Mouse (Mus musculus) heart, embryonic 11.5 days (tissue): ENCODE measurements around the gene Tecta. TPM values are rescaled to one million over a fixed set of nuclear protein-coding genes. Genes with fewer than 3 reads are reported as not detected.

Experiments used
- ATAC-seq: fragments of 200-750 bp; cut with Nextera tagmentation; replicated peaks from 2 replicates; pipeline ENCODE4 v1.8.0; 2017; ENCODE audit warnings: moderate library complexity; ENCODE audit not compliant: insufficient number of reproducible peaks, low FRiP score, low TSS enrichment
- H3K27ac ChIP-seq: fragments of 300-500 bp; sonication (generic); 2 replicates; pipeline ENCODE4 v1.5.1; 2014; ENCODE audit warnings: mild to moderate bottlenecking, low read depth, low read length
- H3K27me3 ChIP-seq: fragments of 300-500 bp; sonication (generic); 2 replicates; pipeline ENCODE4 v1.6.1; 2014; ENCODE audit warnings: mild to moderate bottlenecking, low read length, mixed read lengths; ENCODE audit not compliant: control insufficient read depth, insufficient read depth
- H3K36me3 ChIP-seq: fragments of 300-500 bp; sonication (generic); 2 replicates; pipeline ENCODE4 v1.6.1; 2014; ENCODE audit warnings: mild to moderate bottlenecking, low read length, moderate library complexity, mixed read lengths; ENCODE audit not compliant: control insufficient read depth, insufficient read depth
- H3K4me1 ChIP-seq: fragments of 300-500 bp; sonication (generic); 2 replicates; pipeline ENCODE4 v1.6.1; 2014; ENCODE audit warnings: low read length; ENCODE audit not compliant: control insufficient read depth, insufficient read depth
- H3K4me2 ChIP-seq: fragments of 300-500 bp; sonication (generic); 2 replicates; pipeline ENCODE4 v1.6.1; 2014; ENCODE audit warnings: mild to moderate bottlenecking, moderate library complexity
- H3K4me3 ChIP-seq: fragments of 300-500 bp; sonication (generic); 2 replicates; pipeline ENCODE4 v1.5.1; 2014; ENCODE audit warnings: low read depth, low read length
- H3K9ac ChIP-seq: fragments of 300-500 bp; sonication (generic); 2 replicates; pipeline ENCODE4 v1.6.1; 2014; ENCODE audit warnings: mild to moderate bottlenecking, low read depth, low read length, moderate library complexity
- H3K9me3 ChIP-seq: fragments of 300-500 bp; sonication (generic); replicated peaks from 2 replicates; pipeline ENCODE4 v1.6.1; 2016; ENCODE audit warnings: low read length; ENCODE audit not compliant: control insufficient read depth
- WGBS: fragments of 180-500 bp; shearing (Covaris S2); extraction: QIAGEN DNeasy Blood & Tissue Kit; methylation state at CpG from one replicate; pipeline ENCODE4 v1.1.7; 2014; ENCODE audit not compliant: insufficient replicate concordance; 5-methylcytosine and 5-hydroxymethylcytosine counted together
- polyA plus RNA-seq: library from polyadenylated mRNA; unstranded; fragments of >200 nt; fragmentation: Nextera tagmentation; extraction: Ambion mirVana; gene quantifications from 2 replicates; pipeline ENCODE4 v1.2.1, GENCODE M21; 2014

Gene Tecta
- polyA plus RNA-seq, 1 experiment from 2014 or later, result 0.07 TPM

DNA sequence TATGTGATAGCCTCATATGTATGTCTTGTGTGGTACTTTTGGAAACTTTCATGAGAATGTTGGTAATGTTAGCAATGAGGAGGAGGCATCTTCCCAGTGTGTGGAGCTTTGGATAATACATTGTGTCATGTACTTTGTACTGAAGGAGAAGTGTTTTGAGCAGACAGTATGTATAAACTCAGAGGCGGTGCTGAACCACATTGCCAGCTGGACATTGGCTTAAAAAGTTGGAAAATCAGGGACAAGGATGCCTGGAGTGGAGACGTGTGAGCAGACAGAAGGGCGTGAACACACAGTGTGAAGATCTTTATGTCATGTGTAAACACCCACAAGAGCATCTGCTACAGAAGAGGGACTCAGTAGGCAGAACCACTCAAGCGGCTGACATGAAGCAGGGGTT is 6.0 kb upstream of the Tecta start:
- no peak overlapping the region for H3K27ac ChIP-seq
- H3K4me1 ChIP-seq, result no peaks in the 10 kb centered on the region
- no peaks in the 10 kb centered on the region for H3K9me3 ChIP-seq
- ATAC-seq, result no peak
- no peak overlapping the region for H3K4me3 ChIP-seq
- H3K27me3 ChIP-seq, result no peaks in the 10 kb centered on the region; the same call in 1 of the 2 replicates
- WGBS, result 76% methylated on average over 4 of the region's 4 CpGs
- no peak overlapping the region for H3K9ac ChIP-seq
- no peaks in the 10 kb centered on the region for H3K36me3 ChIP-seq
- no peak overlapping the region for H3K4me2 ChIP-seq

DNA sequence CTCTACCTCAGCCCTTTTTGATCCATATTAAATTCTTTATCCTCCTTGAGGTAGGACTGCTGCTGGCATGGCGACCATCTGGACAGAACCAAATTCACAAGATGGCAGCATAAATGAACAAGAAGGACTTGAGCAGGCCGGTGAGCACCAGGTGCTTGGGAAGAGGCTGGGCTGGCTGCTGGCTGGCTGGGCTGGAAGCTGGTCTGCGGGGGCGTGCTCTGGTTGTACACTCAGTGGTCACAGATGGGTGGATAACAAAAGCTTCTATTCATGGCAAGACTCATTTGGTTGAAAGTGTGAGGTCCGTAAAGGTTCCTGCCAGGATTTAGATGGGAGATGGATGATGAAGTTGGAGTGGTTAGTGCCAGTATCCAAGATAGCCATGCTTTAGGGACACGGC is 1.8 kb upstream of the Tecta start:
- Histone ChIP-seq H3K36me3 (no peaks in the 10 kb centered on the region), H3K27me3 (no peaks in the 10 kb centered on the region; the same call in 1 of the 2 replicates), H3K4me2 (no peak overlapping the region), H3K4me3 (no peak overlapping the region), H3K9me3 (no peaks in the 10 kb centered on the region), H3K9ac (no peak overlapping the region), H3K4me1 (no peaks in the 10 kb centered on the region), H3K27ac (no peak overlapping the region)
- no peak for ATAC-seq
- 83% methylated on average over 6 of the region's 6 CpGs for WGBS

DNA sequence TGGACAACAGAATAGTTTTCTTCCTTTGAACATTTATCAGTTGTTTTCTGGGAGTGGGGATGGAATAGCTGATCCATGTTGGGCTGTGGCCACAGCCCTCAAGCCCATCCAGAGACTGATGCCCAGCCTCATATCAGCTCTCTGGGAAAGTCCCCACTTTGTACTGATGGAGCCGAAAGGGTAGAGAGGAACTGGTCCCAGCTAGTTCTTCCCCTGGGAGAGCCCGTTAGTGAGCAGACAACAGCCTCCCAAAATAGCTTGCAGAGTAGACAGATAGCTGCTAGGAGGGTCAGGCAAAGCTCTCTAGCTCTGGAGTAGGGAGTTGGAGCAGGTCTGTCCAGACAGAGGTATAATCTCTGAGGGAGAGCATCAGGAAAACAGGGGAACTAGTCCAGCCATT is 3.6 kb downstream of the Tecta start:
- Histone ChIP-seq H3K4me3 (no peak overlapping the region), H3K4me2 (no peak overlapping the region), H3K27ac (no peak overlapping the region), H3K36me3 (no peaks in the 10 kb centered on the region), H3K9me3 (no peaks in the 10 kb centered on the region), H3K27me3 (no peaks in the 10 kb centered on the region), H3K4me1 (0 out of 2 replicates have a peak, but pooled peaks cover 3% of the 10 kb centered on the region), H3K9ac (no peak overlapping the region)
- ATAC-seq, result no peak
- 25% methylated on average over 2 of the region's 2 CpGs for WGBS

DNA sequence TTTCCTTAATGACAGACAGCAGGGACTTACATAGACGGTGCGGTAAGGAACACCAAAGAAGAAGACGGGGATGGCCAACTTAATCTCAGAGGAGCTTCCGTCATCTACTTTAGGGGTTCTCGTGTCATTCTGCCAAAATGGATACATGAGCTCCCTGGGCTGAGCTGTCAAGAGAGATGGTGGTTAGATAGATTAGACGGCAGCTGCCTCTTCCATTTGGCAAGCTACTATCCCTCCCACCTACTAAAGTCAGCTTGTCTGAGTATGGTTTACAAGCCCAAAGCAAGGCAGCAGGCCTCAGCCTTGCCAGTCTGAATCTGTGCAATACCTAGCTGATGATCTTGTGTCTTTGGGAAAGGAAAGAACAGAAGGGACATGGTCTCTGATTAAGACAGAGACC is 4.8 kb downstream of the Tecta start:
- 0 out of 2 replicates have a peak, but pooled peaks cover 3% of the 10 kb centered on the region for H3K4me1 ChIP-seq
- H3K4me2 ChIP-seq, result no peak overlapping the region
- no peak overlapping the region for H3K27ac ChIP-seq
- no peak for ATAC-seq
- H3K27me3 ChIP-seq, result no peaks in the 10 kb centered on the region
- H3K9ac ChIP-seq, result no peak overlapping the region
- no peak overlapping the region for H3K4me3 ChIP-seq
- H3K9me3 ChIP-seq, result no peaks in the 10 kb centered on the region
- 77% methylated on average over 6 of the region's 6 CpGs for WGBS
- no peaks in the 10 kb centered on the region for H3K36me3 ChIP-seq

GRCm38 (mm10) chr9:42394321-42394720 is 5.4 kb downstream of the Tecta start:
- Histone ChIP-seq H3K4me3 (no peak overlapping the region), H3K36me3 (no peaks in the 10 kb centered on the region), H3K9ac (no peak overlapping the region), H3K9me3 (no peaks in the 10 kb centered on the region), H3K27me3 (no peaks in the 10 kb centered on the region), H3K27ac (no peak overlapping the region), H3K4me1 (0 out of 2 replicates have a peak, but pooled peaks cover 3% of the 10 kb centered on the region), H3K4me2 (no peak overlapping the region)
- ATAC-seq, result no peak
- WGBS, result 85% methylated on average over 8 of the region's 8 CpGs

DNA sequence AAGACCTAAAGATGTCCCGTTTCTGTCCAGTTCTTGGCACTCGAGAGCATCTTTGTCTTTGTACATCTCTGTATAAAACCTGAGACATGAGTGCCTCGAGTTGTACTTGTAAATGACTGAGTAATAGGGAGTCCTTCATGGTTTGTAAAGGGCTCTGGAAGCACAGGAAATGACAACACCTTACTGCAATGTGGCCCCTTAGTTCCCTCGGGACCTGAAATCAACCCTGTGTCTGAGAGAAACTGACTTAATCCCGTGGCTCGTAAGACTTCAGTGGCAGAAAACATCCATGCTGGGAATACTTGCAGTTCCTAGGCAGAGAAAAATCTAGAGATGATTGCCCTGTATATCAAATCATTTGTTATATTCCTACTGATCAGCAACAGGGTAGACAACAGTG is 6.8 kb downstream of the Tecta start:
- no peak overlapping the region for H3K27ac ChIP-seq
- WGBS, result 55% methylated on average over 6 of the region's 6 CpGs
- H3K4me1 ChIP-seq, result 0 out of 2 replicates have a peak, but pooled peaks cover 3% of the 10 kb centered on the region

DNA sequence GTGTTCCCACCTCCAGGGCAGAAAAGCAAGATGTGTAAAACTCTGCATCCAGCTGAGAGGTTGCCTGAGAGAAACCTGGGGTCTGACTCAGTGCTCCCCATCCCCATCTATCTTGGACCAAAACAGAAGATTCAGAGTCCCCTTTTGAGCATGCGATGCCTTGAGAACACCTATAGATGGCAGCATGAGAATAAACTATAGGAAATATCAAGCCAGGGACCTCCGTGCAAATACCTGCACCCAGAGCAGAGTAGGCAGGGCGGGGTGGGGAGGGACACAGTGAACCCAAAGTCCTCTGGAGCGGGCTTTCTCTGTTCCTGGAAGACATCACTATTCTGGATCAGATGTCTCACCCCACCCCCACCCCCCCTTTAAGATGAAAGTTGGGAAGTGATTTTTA is 11.2 kb downstream of the Tecta start:
- WGBS, result 52% methylated on average over 4 of the region's 4 CpGs
- Histone ChIP-seq H3K36me3 (no peaks in the 10 kb centered on the region), H3K9me3 (no peaks in the 10 kb centered on the region), H3K4me1 (no peaks in the 10 kb centered on the region), H3K4me2 (no peak overlapping the region), H3K4me3 (no peak overlapping the region), H3K27ac (no peak overlapping the region), H3K27me3 (no peaks in the 10 kb centered on the region; the same call in 1 of the 2 replicates), H3K9ac (no peak overlapping the region)
- ATAC-seq, result no peak

More for the DNA sequence above, 6.8 kb downstream of the Tecta start:
- Histone ChIP-seq H3K27me3 (no peaks in the 10 kb centered on the region), H3K4me3 (no peak overlapping the region), H3K9me3 (no peaks in the 10 kb centered on the region), H3K9ac (no peak overlapping the region), H3K4me2 (no peak overlapping the region), H3K36me3 (no peaks in the 10 kb centered on the region)
- no peak for ATAC-seq

DNA sequence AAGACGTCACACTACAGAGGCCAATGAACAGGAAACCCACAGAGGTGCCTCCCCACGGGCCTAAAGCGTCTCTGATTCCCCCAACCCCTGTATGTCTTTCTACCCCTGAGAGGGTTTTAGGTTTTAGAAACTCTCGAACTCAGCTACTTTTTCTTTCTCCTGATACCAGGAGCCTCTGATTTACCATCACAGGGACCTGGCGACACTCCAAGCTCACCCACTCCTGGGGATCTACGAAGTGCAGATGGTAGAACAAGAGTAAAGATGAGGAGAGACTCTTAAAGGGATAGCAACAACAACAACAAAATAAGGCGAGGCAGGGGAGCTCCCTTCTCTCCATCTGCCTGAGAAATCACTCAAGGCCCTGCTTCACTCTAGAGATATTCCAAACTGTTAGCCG is 12.7 kb downstream of the Tecta start:
- H3K4me1 ChIP-seq, result no peaks in the 10 kb centered on the region
- ATAC-seq, result no peak
- H3K36me3 ChIP-seq, result no peaks in the 10 kb centered on the region
- H3K27me3 ChIP-seq, result no peaks in the 10 kb centered on the region; the same call in 1 of the 2 replicates
- H3K9ac ChIP-seq, result no peak overlapping the region
- H3K4me2 ChIP-seq, result no peak overlapping the region
- no peak overlapping the region for H3K4me3 ChIP-seq
- 62% methylated on average over 8 of the region's 8 CpGs for WGBS
- no peak overlapping the region for H3K27ac ChIP-seq
- no peaks in the 10 kb centered on the region for H3K9me3 ChIP-seq

GRCm38 (mm10) chr9:42385656-42386055 is 14.1 kb downstream of the Tecta start:
- no peak overlapping the region for H3K4me3 ChIP-seq
- H3K9me3 ChIP-seq, result no peaks in the 10 kb centered on the region
- no peak overlapping the region for H3K4me2 ChIP-seq
- H3K4me1 ChIP-seq, result no peaks in the 10 kb centered on the region
- no peaks in the 10 kb centered on the region for H3K36me3 ChIP-seq
- no peak overlapping the region for H3K27ac ChIP-seq
- H3K9ac ChIP-seq, result no peak overlapping the region
- 77% methylated on average over 13 of the region's 13 CpGs for WGBS
- no peak for ATAC-seq
- no peaks in the 10 kb centered on the region; the same call in 1 of the 2 replicates for H3K27me3 ChIP-seq
